Mouse (Mus musculus): ENCODE results near the gene Zfp947. TPM values are rescaled to one million over a fixed set of nuclear protein-coding genes. Genes with fewer than 3 reads are reported as not detected.
"Not testable (repeated sequence)": the region's sequence is repeated elsewhere in the genome, so short reads cannot be mapped to it uniquely, and the experiment has no call there.

Zfp947 gene
- total RNA-seq (2021): 1 to 10 TPM; 2.5 to 3.1 TPM
- long read RNA-seq, experiment 1, partial matches to known transcripts: 2 of 7 reads
- long read RNA-seq, experiment 1, other reads (novel, unspliced or antisense): 4 of 7 reads
- long read RNA-seq, experiment 2, partial matches to known transcripts: 1 of 5 reads
- long read RNA-seq, experiment 2, other reads (novel, unspliced or antisense): 4 of 5 reads

- DNase-seq (ENCODE audit: low spot score in 2 of 2): peak; percentile 7 to 10
Observed at GRCm38 (mm10) chr17:22165722-22166294, at the start of gene Zfp947. TSS of gene Zfp947 (minus strand) at chr17:22166190.

- not testable (repeated sequence) for DNase-seq (ENCODE audit: low spot score in 2 of 2)
Observed at GRCm38 (mm10) chr17:22165304-22165703, 686 bp downstream of the Zfp947 start.

GRCm38 (mm10) chr17:22153951-22154350 is 12.0 kb downstream of the Zfp947 start:
- not testable (repeated sequence) for DNase-seq (ENCODE audit: low spot score in 2 of 2)

- DNase-seq (ENCODE audit: low spot score in 2 of 2): no peak
Observed at GRCm38 (mm10) chr17:22118770-22119169, 47.2 kb downstream of the Zfp947 start.

Other genes with a start within 250 kb of the Zfp947 start
- 10 to 100 TPM; 16.9 to 18.9 TPM for gene Zfp942, start 203.7 kb downstream of the Zfp947 start, total RNA-seq (2021)
- gene Zfp943, start 203.6 kb downstream of the Zfp947 start, total RNA-seq (2021): 10 to 100 TPM; 13.7 to 16.6 TPM
- gene Zfp994, start 59.4 kb upstream of the Zfp947 start, total RNA-seq (2021): 1 to 10 TPM; 6.3 to 6.9 TPM
- gene CT030661.1, start 148.6 kb upstream of the Zfp947 start, total RNA-seq (2021): 10 to 100 TPM; 16.2 to 17.4 TPM
- gene Zfp944, start 195.2 kb upstream of the Zfp947 start, total RNA-seq (2021): 1 to 10 TPM; 8.2 to 9.9 TPM
- gene Zfp758, start 195.3 kb upstream of the Zfp947 start, total RNA-seq (2021): 10 to 100 TPM; 10.9 to 11.1 TPM

Measured in adrenal gland, postnatal 4 days (tissue).